Mouse (Mus musculus): ENCODE data around the gene Ccdc74a. TPM values are rescaled to one million over a fixed set of nuclear protein-coding genes. Genes with fewer than 3 reads are reported as not detected.

The Ccdc74a gene
- polyA plus RNA-seq, 1 experiment from 2014 or later: 4.4 TPM

DNA sequence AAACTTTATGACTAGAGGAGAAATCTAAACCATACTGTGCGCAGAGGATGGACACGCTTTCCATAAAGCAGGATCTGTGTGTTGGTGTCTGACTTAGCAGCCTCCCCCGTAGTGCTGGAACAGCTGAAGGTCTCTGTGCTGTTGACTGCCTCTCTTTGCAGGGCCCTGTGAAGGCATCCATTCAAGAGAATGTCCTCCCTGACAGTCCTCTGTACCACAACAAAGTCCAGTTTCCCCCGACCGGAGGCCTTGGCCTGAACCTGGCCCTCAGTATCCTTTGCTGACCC lies 20.1 kb upstream of the Ccdc74a start:
- Histone ChIP-seq H3K36me3 (ENCODE audit: poor library complexity, severe bottlenecking) (peaks cover 88% of the 10 kb centered on the region), H3K4me1 (no peaks in the 10 kb centered on the region), H3K9me3 (replicated peaks) (no peaks in the 10 kb centered on the region), H3K4me3 (no peak overlapping the region), H3K4me2 (no peak overlapping the region), H3K9ac (no peak overlapping the region), H3K27me3 (no peaks in the 10 kb centered on the region), H3K27ac (no peak overlapping the region)
- WGBS: 98% methylated on average over 5 of the region's 5 CpGs
- no peak for ATAC-seq

DNA sequence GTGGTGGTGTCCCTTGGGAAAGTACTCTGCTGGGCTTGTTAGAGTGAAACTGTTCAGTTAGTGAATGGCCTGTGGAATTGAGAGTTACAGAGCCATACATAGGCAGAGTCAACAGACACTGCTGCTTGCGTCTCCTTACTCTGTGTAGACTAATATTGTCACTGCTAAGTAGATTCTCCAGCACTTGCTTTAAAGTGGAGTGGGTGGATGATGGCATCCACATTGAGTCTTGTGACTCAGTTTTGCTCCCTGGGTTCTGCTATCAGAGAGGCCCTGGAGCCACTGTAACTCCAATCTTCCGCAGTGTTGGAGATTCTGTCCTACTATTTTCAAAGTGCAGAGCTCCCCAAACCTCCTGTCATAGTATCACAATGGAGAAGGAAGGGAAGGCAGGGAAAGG lies 13.7 kb upstream of the Ccdc74a start:
- Histone ChIP-seq H3K4me1 (no peaks in the 10 kb centered on the region), H3K27me3 (no peaks in the 10 kb centered on the region), H3K4me2 (no peak overlapping the region), H3K9me3 (replicated peaks) (no peaks in the 10 kb centered on the region), H3K27ac (no peak overlapping the region), H3K4me3 (no peak overlapping the region), H3K36me3 (ENCODE audit: poor library complexity, severe bottlenecking) (peaks cover 86% of the 10 kb centered on the region), H3K9ac (no peak overlapping the region)
- 96% methylated on average over 2 of the region's 2 CpGs for WGBS
- no peak for ATAC-seq

DNA sequence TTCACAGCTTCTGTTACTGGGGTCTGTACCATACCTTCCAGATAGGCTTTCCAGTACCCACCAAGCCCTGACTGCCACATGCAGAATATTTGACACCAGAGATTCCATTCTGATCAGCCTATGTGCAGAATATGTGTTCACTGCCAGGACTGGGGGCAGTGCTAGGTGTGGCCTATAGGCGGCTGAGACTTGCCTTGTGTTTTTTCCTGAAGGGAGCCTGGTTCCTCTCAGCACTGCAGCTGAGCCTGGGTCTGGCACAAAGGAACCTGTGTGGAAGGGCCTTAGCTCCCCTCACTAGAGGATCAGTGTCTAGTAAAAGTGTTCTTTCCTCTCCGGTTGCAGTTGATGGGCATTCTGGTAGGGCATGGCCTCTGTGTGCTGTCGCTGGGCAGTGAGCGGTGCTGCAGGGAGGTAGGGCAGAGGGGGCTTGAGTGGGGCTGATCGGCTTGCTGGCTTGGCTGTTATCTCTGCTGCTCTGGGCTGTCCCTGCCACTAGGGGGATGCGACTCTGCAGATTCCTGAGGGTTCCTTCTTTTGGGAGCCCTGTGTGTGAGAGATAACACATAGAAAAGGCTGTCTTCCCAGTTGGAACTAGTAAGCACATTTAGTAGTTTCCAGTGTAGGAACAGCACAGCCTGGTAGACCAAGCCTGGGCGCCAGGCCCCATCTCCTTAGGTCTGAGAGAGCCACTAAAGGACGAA lies 12.6 kb upstream of the Ccdc74a start:
- Histone ChIP-seq H3K4me2 (no peak overlapping the region), H3K4me1 (no peaks in the 10 kb centered on the region), H3K4me3 (no peak overlapping the region), H3K27me3 (no peaks in the 10 kb centered on the region), H3K9ac (no peak overlapping the region), H3K27ac (no peak overlapping the region), H3K36me3 (ENCODE audit: poor library complexity, severe bottlenecking) (peaks cover 84% of the 10 kb centered on the region), H3K9me3 (replicated peaks) (no peaks in the 10 kb centered on the region)
- WGBS: 74% methylated on average over 8 of the region's 8 CpGs
- no peak for ATAC-seq

DNA sequence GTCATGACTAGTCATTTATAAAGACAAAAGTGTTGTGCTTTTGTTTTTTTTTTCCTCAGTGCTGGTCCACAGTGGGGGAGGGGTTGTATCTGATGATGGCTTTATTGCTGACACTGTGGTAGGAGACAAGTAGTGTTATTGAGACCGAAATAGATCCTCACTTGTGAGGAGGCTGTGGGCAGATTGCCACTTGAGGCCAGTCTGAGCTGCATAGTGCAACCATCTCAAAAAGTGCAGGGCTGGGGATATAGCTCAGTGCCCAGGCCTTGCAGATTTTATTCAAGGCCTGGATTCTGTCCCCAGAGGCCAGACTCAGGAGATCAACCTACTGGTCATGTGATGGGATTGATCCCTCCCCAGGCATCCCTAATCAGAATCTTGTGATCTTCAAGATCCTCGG lies 9.4 kb upstream of the Ccdc74a start:
- Histone ChIP-seq H3K4me3 (no peak overlapping the region), H3K4me1 (no peaks in the 10 kb centered on the region), H3K27ac (no peak overlapping the region), H3K9ac (no peak overlapping the region), H3K36me3 (ENCODE audit: poor library complexity, severe bottlenecking) (peaks cover 84% of the 10 kb centered on the region), H3K9me3 (replicated peaks) (no peaks in the 10 kb centered on the region), H3K27me3 (no peaks in the 10 kb centered on the region), H3K4me2 (no peak overlapping the region)
- WGBS: 85% methylated on average over 2 of the region's 2 CpGs
- no peak for ATAC-seq

DNA sequence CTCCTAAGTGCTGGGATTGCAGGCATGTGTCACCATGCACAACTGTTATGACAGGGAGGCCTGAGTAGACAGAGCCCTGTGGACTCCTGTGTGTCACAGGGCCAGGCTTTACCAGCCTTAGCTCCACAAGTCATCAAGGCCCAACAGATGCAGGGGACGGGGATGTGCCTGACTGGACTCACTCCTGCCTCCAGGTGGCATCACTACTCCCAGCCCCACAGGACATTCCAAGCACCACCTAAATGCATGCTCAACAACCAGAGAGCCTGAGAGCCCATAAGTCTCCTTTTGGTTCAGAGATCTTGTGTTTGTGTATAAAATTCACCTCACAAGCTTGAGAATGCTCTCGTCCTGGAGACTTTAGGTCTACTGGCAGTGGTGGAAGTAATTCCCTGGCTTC lies 8.7 kb upstream of the Ccdc74a start:
- no peak overlapping the region for H3K4me3 ChIP-seq
- H3K4me1 ChIP-seq: no peaks in the 10 kb centered on the region
- H3K27me3 ChIP-seq: no peaks in the 10 kb centered on the region
- H3K36me3 ChIP-seq (ENCODE audit: poor library complexity, severe bottlenecking): peaks cover 83% of the 10 kb centered on the region
- H3K9ac ChIP-seq: no peak overlapping the region
- no peak for ATAC-seq
- WGBS: 74% methylated on average over 2 of the region's 2 CpGs
- H3K4me2 ChIP-seq: no peak overlapping the region
- H3K27ac ChIP-seq: no peak overlapping the region
- no peaks in the 10 kb centered on the region for H3K9me3 ChIP-seq (replicated peaks)

DNA sequence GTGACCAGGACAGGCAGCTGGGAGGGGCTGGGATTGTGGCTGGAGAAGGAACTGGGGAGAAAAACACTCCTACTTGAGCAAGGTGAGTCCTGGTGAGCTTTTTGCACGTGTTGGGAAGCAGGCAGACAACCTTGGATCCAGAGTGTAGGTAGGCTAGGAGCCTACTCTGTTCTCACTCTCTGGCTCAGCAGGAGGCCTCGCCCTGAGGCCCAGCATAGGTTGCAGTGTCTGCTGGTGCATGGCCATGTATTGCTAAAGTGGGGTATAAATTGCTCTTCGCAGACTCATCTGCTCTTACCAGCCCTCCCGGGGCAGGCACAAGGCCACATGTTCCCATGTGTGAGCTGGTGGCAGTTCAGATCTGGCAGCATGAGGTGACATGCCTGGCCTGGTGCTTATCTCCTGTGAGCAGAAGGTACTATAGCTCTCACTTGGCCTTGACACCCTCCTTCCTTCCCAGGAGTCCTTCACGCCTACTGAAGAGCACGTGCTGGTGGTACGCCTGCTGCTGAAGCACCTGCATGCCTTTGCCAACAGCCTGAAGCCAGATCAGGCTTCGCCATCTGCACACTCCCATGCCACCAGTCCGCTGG lies 8.1 kb upstream of the Ccdc74a start:
- H3K9me3 ChIP-seq (replicated peaks): no peaks in the 10 kb centered on the region
- H3K4me1 ChIP-seq: no peaks in the 10 kb centered on the region
- 89% methylated on average over 9 of the region's 9 CpGs for WGBS
- ATAC-seq: no peak
- peaks cover 83% of the 10 kb centered on the region for H3K36me3 ChIP-seq (ENCODE audit: poor library complexity, severe bottlenecking)
- H3K4me3 ChIP-seq: no peak overlapping the region
- no peak overlapping the region for H3K9ac ChIP-seq
- no peaks in the 10 kb centered on the region for H3K27me3 ChIP-seq
- H3K4me2 ChIP-seq: no peak overlapping the region
- H3K27ac ChIP-seq: no peak overlapping the region

DNA sequence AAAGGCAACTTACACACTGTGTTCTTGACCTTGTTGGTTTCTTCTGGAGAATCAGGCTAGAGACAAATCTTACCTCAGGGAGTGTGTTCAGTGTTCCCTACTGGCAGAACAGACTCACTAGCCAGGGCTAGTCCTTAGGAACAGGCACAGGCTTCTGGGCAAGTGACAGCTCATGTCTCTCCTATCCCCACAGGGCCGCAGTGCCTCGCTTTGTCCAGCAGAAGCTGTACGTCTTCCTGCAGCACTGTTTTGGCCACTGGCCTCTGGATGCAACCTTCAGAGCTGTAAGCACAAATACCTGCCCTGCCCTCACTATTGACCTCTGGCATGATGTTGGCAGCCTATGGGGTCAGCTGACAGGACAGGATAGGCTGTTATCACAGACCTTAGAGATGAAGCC lies 7.2 kb upstream of the Ccdc74a start:
- Histone ChIP-seq H3K27ac (no peak overlapping the region), H3K9ac (no peak overlapping the region), H3K9me3 (replicated peaks) (no peaks in the 10 kb centered on the region), H3K4me1 (no peaks in the 10 kb centered on the region), H3K36me3 (ENCODE audit: poor library complexity, severe bottlenecking) (peaks cover 81% of the 10 kb centered on the region), H3K4me3 (no peak overlapping the region), H3K4me2 (no peak overlapping the region), H3K27me3 (no peaks in the 10 kb centered on the region)
- no peak for ATAC-seq
- 93% methylated on average over 3 of the region's 3 CpGs for WGBS

DNA sequence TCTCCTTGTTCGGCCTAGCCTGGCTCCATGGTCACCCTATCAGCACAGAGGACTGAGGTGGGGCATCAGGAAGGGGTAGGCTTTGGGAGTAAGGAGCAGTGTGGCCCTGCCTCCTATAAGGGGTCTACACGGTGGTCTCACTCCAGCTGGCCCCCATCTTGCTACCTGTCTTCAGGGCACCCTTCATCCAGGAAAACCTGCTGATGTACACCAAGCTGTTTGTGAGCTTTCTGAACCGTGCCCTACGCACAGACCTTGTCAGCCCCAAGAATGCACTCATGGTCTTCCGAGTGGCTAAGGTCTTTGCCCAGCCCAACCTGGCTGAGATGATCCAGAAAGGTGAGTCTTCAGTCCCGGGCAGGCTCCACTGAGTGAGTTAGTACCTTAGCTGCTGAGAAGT lies 6.3 kb upstream of the Ccdc74a start:
- Histone ChIP-seq H3K4me3 (no peak overlapping the region), H3K4me1 (no peaks in the 10 kb centered on the region), H3K4me2 (no peak overlapping the region), H3K9me3 (replicated peaks) (no peaks in the 10 kb centered on the region), H3K27ac (no peak overlapping the region), H3K36me3 (ENCODE audit: poor library complexity, severe bottlenecking) (peaks cover 76% of the 10 kb centered on the region), H3K9ac (no peak overlapping the region), H3K27me3 (no peaks in the 10 kb centered on the region)
- ATAC-seq: no peak
- WGBS: 91% methylated on average over 6 of the region's 6 CpGs

DNA sequence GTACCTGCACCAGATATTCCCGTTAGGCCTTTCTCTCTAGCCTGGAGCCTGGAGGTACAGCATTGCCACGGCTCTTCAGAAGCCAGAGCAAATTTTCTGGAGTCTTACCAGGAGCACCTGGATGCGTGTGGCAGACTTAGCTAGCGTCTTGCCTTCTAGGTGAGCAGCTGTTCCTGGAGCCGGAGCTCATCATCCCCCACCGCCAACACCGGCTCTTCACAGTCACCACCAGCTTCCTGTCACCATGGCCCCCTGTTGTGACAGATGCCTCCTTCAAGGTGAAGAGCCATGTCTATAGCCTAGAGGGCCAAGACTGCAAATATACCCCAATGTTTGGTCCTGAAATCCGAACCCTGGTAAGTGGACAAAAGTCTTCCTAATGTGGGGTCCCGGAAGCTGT lies 5.6 kb upstream of the Ccdc74a start:
- ATAC-seq: no peak
- H3K36me3 ChIP-seq (ENCODE audit: poor library complexity, severe bottlenecking): peaks cover 69% of the 10 kb centered on the region

DNA sequence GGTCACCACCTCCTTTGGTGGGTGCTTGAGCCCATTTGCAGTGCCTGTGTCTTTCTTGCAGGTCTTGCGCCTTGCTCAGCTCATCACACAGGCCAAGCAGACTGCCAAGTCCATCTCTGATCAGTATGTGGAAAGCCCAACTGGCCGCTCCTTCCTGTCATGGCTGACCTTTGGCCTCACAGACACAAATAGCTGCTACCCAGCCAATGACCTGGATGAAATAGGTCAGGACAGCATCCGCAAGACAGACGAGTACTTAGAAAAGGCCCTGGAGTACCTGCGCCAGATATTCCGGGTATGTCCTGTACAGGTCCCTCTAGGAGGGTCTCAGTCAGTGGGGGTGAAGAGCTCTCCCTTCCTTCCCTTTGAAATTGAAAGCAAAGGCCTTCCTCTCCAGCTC lies 5.0 kb upstream of the Ccdc74a start:
- H3K4me2 ChIP-seq: no peak overlapping the region
- H3K27ac ChIP-seq: no peak overlapping the region
- WGBS: 86% methylated on average over 6 of the region's 6 CpGs
- H3K36me3 ChIP-seq (ENCODE audit: poor library complexity, severe bottlenecking): peaks cover 64% of the 10 kb centered on the region
- H3K4me3 ChIP-seq: no peak overlapping the region
- H3K4me1 ChIP-seq: peaks cover 4% of the 10 kb centered on the region; the same call in 1 of the 2 replicates
- no peak for ATAC-seq
- no peak overlapping the region for H3K9ac ChIP-seq
- no peaks in the 10 kb centered on the region for H3K9me3 ChIP-seq (replicated peaks)
- H3K27me3 ChIP-seq: no peaks in the 10 kb centered on the region

More for the DNA sequence above, 5.6 kb upstream of the Ccdc74a start:
- no peak overlapping the region for H3K9ac ChIP-seq
- no peak overlapping the region for H3K4me2 ChIP-seq
- no peaks in the 10 kb centered on the region for H3K9me3 ChIP-seq (replicated peaks)
- no peaks in the 10 kb centered on the region; the same call in 1 of the 2 replicates for H3K4me1 ChIP-seq
- no peak overlapping the region for H3K27ac ChIP-seq
- no peaks in the 10 kb centered on the region for H3K27me3 ChIP-seq
- WGBS: 93% methylated on average over 9 of the region's 9 CpGs
- no peak overlapping the region for H3K4me3 ChIP-seq

DNA sequence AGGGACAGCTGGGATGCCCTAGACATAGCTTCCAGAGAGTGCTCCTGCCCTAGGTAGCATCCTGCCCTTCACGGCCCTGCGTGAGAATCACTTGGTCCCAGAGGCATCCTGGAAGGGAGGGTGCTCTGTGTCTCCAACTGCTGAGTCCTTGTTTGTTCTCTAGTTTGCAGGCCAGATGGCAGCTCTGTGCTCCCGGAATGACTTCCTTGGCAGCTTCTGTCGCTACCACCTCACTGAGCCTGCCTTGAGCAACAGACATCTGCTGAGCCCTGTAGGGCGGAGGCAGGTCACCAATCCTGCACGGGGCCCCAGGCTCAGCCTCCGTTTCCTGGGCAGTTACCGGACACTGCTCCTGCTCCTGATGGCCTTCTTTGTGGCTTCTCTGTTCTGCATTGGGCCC lies 4.0 kb upstream of the Ccdc74a start:
- no peak overlapping the region for H3K4me3 ChIP-seq
- H3K36me3 ChIP-seq (ENCODE audit: poor library complexity, severe bottlenecking): peaks cover 62% of the 10 kb centered on the region
- no peak overlapping the region for H3K4me2 ChIP-seq
- no peak overlapping the region for H3K9ac ChIP-seq
- H3K27me3 ChIP-seq: no peaks in the 10 kb centered on the region
- WGBS: 91% methylated on average over 8 of the region's 8 CpGs
- ATAC-seq: no peak
- no peak overlapping the region for H3K27ac ChIP-seq
- no peaks in the 10 kb centered on the region for H3K9me3 ChIP-seq (replicated peaks)
- H3K4me1 ChIP-seq: peaks cover 13% of the 10 kb centered on the region

DNA sequence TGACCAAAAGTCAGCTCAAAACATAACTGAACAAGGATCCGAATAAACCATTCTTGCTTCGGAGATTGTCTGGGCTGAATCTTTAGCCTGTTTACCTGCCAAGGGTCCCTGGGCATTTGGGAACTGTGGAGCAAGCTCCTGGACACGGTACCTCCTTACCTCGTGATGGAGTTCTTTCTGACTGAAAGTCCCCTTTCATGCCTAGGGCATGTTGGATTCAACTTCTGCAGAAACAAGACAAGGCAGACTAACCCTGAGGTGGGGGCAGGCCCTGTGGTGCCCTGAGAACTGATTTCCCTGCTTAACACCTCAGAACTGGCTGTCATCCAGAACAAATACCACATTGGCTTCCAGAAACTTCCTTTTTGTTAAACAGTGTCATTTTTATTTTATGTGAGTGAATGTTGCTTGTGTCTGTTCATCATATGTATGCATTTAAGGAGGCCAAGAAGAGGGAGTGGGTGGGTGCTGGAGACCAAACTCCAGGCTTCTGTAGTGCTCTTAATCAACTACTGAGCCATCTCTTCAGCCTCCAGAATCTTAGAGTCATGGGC lies 2.8 kb upstream of the Ccdc74a start:
- ATAC-seq: no peak
- WGBS: 91% methylated on average over 4 of the region's 4 CpGs
- Histone ChIP-seq H3K4me1 (peaks cover 13% of the 10 kb centered on the region), H3K9ac (no peak overlapping the region), H3K4me3 (no peak overlapping the region), H3K36me3 (ENCODE audit: poor library complexity, severe bottlenecking) (peaks cover 59% of the 10 kb centered on the region), H3K27ac (no peak overlapping the region), H3K4me2 (no peak overlapping the region), H3K9me3 (replicated peaks) (no peaks in the 10 kb centered on the region), H3K27me3 (no peaks in the 10 kb centered on the region)

DNA sequence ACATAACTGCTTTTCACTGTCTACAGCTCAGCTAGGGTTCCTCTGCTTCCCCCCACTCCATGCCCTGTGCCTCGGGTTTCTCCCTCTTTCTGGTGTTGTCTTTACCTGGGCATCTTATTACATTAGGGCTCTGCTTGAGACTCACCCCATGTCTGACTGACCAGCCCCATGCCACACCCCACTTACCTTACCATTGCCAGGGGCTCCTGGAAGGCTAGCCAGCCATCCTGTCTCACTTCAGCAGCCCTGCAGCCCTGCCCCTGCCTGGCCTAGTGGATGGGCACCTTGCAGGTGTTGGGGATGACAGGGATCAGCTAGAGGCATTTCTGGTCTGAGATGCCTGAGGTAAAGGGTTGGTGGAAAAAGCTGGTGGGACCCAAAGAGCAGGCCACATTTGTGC lies 886 bp downstream of the Ccdc74a start:
- Histone ChIP-seq H3K9ac (peak overlapping the region; percentile 77; the same call in 1 of the 2 replicates), H3K27ac (no peak overlapping the region), H3K36me3 (ENCODE audit: poor library complexity, severe bottlenecking) (peaks cover 60% of the 10 kb centered on the region), H3K4me3 (peak overlapping the region; percentile 64), H3K9me3 (replicated peaks) (no peaks in the 10 kb centered on the region), H3K4me2 (peak overlapping the region; percentile 84), H3K27me3 (no peaks in the 10 kb centered on the region), H3K4me1 (peaks cover 13% of the 10 kb centered on the region)
- WGBS: 10% methylated on average over 1 of the region's 1 CpGs
- peak; percentile 14; the same call in 1 of the 2 replicates for ATAC-seq
